Comparison of ENCODE assay signal across 23 mouse cellular contexts in genomic region chr9:84008961-84009360, GRCm38 (mm10).
"Had no signal": no experiment of that assay in that cellular context is flagged by ENCODE, and none has a peak within 500 bp of the region (broad histone marks: within the 10 kb centered on the region; RNA-seq: fewer than 3 reads in every experiment).

No protein-coding gene starts in this region.

- H3K27ac ChIP-seq: kidney, embryonic 15.5 days; left cerebral cortex, adult 2 months; limb, embryonic 12.5 days; limb, embryonic 15.5 days; liver, embryonic 14.5 days; macrophage; midbrain, embryonic 13.5 days; neural tube, embryonic 13.5 days; stomach, postnatal 0 days had no signal

- DNase-seq: kidney, adult 8-10 months; kidney, postnatal 14 days; kidney, postnatal 4 days; liver, postnatal 0 days; lung, embryonic 14.5 days; right cerebral cortex, adult 18-20 months; right cerebral cortex, postnatal 14 days; right cerebral cortex, postnatal 4 days; thymus, adult 2 months; thymus, postnatal 14 days; thymus, postnatal 4 days had no signal

- H3K4me1 ChIP-seq: kidney, embryonic 15.5 days; limb, embryonic 15.5 days; midbrain, embryonic 13.5 days had no signal

- H3K4me3 ChIP-seq: kidney, embryonic 15.5 days; left cerebral cortex, adult 2 months; limb, embryonic 12.5 days; limb, embryonic 15.5 days; midbrain, embryonic 13.5 days; myocyte; neural tube, embryonic 13.5 days had no signal

- H3K9ac ChIP-seq: kidney, embryonic 15.5 days; limb, embryonic 12.5 days; limb, embryonic 15.5 days; liver, embryonic 14.5 days; liver, postnatal 0 days; lung, embryonic 14.5 days; midbrain, embryonic 13.5 days; neural tube, embryonic 13.5 days had no signal

- ATAC-seq: liver, postnatal 0 days; lung, postnatal 0 days; midbrain, embryonic 13.5 days had no signal

- H3K4me2 ChIP-seq: kidney, embryonic 15.5 days; limb, embryonic 12.5 days; limb, embryonic 15.5 days; liver, embryonic 11.5 days; lung, embryonic 14.5 days; midbrain, embryonic 13.5 days; neural tube, embryonic 13.5 days had no signal

- H3K27me3 ChIP-seq: kidney, embryonic 15.5 days; limb, embryonic 12.5 days; limb, embryonic 15.5 days; midbrain, embryonic 13.5 days; neural tube, embryonic 13.5 days had no signal

- H3K9me3 ChIP-seq: kidney, embryonic 15.5 days; limb, embryonic 12.5 days; limb, embryonic 15.5 days had no signal
